Mouse (Mus musculus): ENCODE data around the gene Sdk2. TPM values are rescaled to one million over a fixed set of nuclear protein-coding genes. Genes with fewer than 3 reads are reported as not detected.
A peak's percentile ranks its signal among the peaks of the same experiment; 100 is the strongest.

Gene Sdk2
- total and polyA plus RNA-seq, 3 experiments: 0.22 TPM; not detected in 2

DNA sequence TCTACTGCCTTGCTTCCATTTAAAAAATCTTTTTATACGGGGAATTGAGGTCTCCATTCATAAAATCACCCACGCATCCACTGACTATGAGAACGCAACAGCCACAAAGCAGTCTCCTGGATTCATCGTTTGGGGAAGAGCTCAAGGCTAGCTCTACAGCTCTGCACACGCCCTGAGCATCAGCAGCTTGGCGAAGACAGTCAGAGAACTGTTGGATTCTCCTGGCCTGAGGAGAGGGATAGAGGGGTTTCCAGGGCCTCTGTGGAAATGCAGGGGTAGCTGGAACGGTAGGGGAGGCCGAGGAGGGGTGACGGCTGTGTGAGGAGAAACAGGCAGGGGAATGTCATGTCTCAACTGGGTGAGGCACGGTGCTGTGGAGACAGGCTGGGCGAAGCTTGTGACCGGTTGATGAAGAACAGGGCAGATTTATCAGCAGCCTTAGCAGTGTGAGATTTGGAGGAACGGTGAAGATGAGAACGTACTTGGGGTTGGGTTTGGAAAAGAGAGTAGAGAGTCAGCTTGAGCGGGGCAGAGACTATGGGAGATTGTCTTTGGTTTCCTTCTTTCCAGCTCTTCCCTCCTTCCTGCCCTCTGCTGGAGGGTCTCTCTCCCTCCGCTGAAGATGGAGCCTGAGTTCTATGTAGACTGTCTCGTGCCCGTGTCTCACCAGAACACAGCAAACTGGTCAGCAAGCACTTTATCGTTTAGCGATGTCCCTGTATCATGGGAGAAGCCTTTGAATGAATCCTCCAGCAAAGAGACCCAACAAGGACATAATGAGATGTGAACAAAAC, 255.1 kb downstream of the Sdk2 start:
- no peak overlapping the region for H3K4me3 ChIP-seq (ENCODE audit: low read depth, low read length)
- no peaks in the 10 kb centered on the region for H3K36me3 ChIP-seq (replicated peaks)
- peaks cover 2% of the 10 kb centered on the region; the same call in 1 of the 2 replicates for H3K27me3 ChIP-seq (ENCODE audit: insufficient read depth, low read length)
- no peak for ATAC-seq (ENCODE audit: extremely low read depth, insufficient number of reproducible peaks, low FRiP score, poor library complexity, severe bottlenecking)
- no peaks in the 10 kb centered on the region for H3K9me3 ChIP-seq (replicated peaks)
- H3K4me1 ChIP-seq (ENCODE audit: insufficient read depth, low read depth, low read length): no peaks in the 10 kb centered on the region; the same call in none of the 2 replicates
- DNase-seq (ENCODE audit: low spot score): no peak
- TF ChIP-seq POLR2AphosphoS5 (IDR thresholded peaks at IDR 0.05; ENCODE audit: insufficient replicate concordance, low read depth, low read length) (no peak), GATA1 (IDR thresholded peaks at IDR 0.05; ENCODE audit: borderline replicate concordance, low read length) (no peak), GATA2 (IDR thresholded peaks at IDR 0.05; ENCODE audit: borderline replicate concordance, low read depth, low read length) (no peak), CTCF (IDR thresholded peaks at IDR 0.05; ENCODE audit: low read depth, low read length) (no peak; the same call in 1 of the 2 replicates), TAL1 (conservative IDR thresholded peaks at IDR 0.05; ENCODE audit: low read depth, low read length) (no peak)

DNA sequence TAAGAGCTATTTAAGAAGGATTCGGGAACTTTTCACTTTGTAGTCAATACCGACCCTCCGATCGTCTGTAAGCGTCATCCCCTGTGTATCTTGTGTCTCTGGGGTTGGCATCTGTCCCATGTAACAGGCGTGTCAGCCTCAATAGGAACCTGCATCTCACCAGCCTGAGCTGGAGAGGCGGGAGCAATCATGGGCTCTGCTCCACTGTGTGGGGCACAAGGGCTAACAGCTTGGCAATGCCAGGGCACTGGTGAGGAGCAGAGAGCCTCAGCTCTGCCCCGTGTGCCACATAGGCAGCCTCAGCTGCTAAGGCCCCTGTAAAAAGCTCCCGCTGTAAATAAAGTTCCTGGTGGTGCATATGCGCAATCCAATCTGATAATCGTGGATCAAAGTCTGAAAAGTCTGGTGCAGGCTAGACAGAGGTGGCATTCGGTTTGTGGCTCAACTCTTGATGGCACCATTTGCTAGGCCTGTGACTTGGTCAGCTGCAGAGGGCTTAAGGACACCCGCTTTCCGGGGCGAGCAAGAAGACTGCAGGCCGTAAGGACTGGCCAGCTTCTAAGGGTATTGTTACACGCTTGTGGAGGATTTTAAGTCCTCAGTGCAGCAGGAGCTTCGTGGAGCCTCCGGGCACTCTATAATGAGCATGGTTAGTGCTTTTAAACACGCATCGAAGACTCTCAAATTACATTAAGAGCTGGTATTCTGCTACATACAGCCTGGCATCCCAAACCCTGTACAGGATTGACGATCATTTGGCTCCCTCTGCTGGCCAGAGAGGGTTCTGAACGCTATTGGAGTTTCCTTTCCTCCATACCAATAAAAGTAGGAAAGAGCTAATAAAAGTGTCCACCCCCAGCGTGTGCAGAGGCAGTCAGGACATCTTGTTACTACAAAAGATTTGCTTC, 256.0 kb downstream of the Sdk2 start:
- peak; percentile 40; the same call in 1 of the 2 replicates for TF ChIP-seq CTCF (IDR thresholded peaks at IDR 0.05; ENCODE audit: low read depth, low read length)
- no peak for TF ChIP-seq TAL1 (conservative IDR thresholded peaks at IDR 0.05; ENCODE audit: low read depth, low read length)
- ATAC-seq (ENCODE audit: extremely low read depth, insufficient number of reproducible peaks, low FRiP score, poor library complexity, severe bottlenecking) (peak; percentile 72), DNase-seq (ENCODE audit: low spot score) (peak; percentile 68)
- no peaks in the 10 kb centered on the region for H3K9me3 ChIP-seq (replicated peaks)
- H3K36me3 ChIP-seq (replicated peaks): no peaks in the 10 kb centered on the region
- peaks cover 2% of the 10 kb centered on the region; the same call in 1 of the 2 replicates for H3K27me3 ChIP-seq (ENCODE audit: insufficient read depth, low read length)
- no peak overlapping the region for H3K4me3 ChIP-seq (ENCODE audit: low read depth, low read length)
- H3K4me1 ChIP-seq (ENCODE audit: insufficient read depth, low read depth, low read length): peaks cover 7% of the 10 kb centered on the region

DNA sequence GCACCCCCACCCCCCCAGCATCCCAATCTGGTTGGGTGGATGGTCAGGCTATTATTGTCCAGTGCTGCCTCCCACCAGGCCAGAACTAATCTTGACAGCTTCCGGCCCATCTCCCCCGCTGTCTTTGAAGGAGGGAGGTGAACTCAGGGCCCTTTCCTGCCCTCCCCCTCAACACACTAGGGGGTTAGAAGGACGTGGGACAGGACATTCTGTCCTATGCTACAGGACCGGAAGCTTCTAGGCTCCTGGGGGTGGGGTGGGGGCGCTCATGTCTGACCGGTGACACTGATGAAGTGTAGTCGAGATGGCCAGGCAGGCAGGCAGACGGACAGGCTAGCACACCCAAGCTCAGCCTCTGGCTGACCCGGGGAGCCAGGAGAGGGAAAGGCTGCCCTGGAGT, 259.8 kb downstream of the Sdk2 start:
- peaks cover 8% of the 10 kb centered on the region for H3K4me1 ChIP-seq (ENCODE audit: insufficient read depth, low read depth, low read length)
- ATAC-seq (ENCODE audit: extremely low read depth, insufficient number of reproducible peaks, low FRiP score, poor library complexity, severe bottlenecking): no peak
- H3K27me3 ChIP-seq (ENCODE audit: insufficient read depth, low read length): peaks cover 7% of the 10 kb centered on the region; the same call in 1 of the 2 replicates
- H3K36me3 ChIP-seq (replicated peaks): no peaks in the 10 kb centered on the region
- no peak overlapping the region for H3K4me3 ChIP-seq (ENCODE audit: low read depth, low read length)
- no peak for DNase-seq (ENCODE audit: low spot score)
- TF ChIP-seq CTCF (IDR thresholded peaks at IDR 0.05; ENCODE audit: low read depth, low read length) (no peak), POLR2AphosphoS5 (IDR thresholded peaks at IDR 0.05; ENCODE audit: insufficient replicate concordance, low read depth, low read length) (no peak), GATA2 (IDR thresholded peaks at IDR 0.05; ENCODE audit: borderline replicate concordance, low read depth, low read length) (no peak), TAL1 (conservative IDR thresholded peaks at IDR 0.05; ENCODE audit: low read depth, low read length) (no peak), GATA1 (IDR thresholded peaks at IDR 0.05; ENCODE audit: borderline replicate concordance, low read length) (no peak)
- 0 out of 2 replicates have a peak, but pooled peaks cover 3% of the 10 kb centered on the region for H3K9me3 ChIP-seq (replicated peaks)

DNA sequence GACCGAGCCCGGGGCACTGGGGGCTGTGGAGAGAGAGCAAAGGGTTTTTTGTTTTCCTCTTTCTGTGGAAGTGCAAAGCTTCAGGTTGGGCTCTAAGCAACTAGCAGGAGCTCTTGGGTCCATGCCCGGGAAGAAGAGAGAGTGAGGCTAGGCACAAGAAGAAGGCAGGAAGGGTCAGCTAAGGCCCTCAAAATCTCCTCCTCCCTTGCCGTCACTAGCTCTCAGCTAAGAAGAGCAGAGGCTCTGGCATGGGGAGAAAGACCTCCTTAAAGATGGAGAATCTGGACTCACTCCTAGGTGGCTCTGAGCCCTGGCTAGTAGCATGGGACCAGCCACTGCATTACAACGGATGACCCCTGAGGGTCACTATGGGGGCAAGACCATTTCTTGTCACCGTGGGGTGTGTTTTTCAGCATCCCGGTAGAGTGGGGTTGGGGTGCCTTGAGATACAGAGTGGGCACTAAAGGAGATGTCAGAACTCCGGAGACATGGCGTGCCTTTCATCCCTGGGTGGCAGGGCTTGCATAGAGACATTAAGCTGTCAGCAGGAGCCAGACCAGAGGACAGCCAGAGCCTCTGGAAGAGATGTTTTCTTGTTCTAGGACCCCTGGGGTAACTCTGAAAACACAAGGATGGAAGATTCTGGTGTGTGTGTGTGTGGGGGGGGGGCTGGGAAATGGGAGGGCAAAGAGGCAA, 260.3 kb downstream of the Sdk2 start:
- H3K9me3 ChIP-seq (replicated peaks): 0 out of 2 replicates have a peak, but pooled peaks cover 3% of the 10 kb centered on the region
- H3K4me1 ChIP-seq (ENCODE audit: insufficient read depth, low read depth, low read length): peaks cover 8% of the 10 kb centered on the region
- no peak for ATAC-seq (ENCODE audit: extremely low read depth, insufficient number of reproducible peaks, low FRiP score, poor library complexity, severe bottlenecking)
- no peak for DNase-seq (ENCODE audit: low spot score)
- no peak overlapping the region for H3K4me3 ChIP-seq (ENCODE audit: low read depth, low read length)
- TF ChIP-seq GATA1 (IDR thresholded peaks at IDR 0.05; ENCODE audit: borderline replicate concordance, low read length): no peak
- TF ChIP-seq CTCF (IDR thresholded peaks at IDR 0.05; ENCODE audit: low read depth, low read length): no peak
- TF ChIP-seq GATA2 (IDR thresholded peaks at IDR 0.05; ENCODE audit: borderline replicate concordance, low read depth, low read length): no peak
- TF ChIP-seq POLR2AphosphoS5 (IDR thresholded peaks at IDR 0.05; ENCODE audit: insufficient replicate concordance, low read depth, low read length): no peak
- no peak for TF ChIP-seq TAL1 (conservative IDR thresholded peaks at IDR 0.05; ENCODE audit: low read depth, low read length)
- peaks cover 7% of the 10 kb centered on the region; the same call in 1 of the 2 replicates for H3K27me3 ChIP-seq (ENCODE audit: insufficient read depth, low read length)
- H3K36me3 ChIP-seq (replicated peaks): no peaks in the 10 kb centered on the region

DNA sequence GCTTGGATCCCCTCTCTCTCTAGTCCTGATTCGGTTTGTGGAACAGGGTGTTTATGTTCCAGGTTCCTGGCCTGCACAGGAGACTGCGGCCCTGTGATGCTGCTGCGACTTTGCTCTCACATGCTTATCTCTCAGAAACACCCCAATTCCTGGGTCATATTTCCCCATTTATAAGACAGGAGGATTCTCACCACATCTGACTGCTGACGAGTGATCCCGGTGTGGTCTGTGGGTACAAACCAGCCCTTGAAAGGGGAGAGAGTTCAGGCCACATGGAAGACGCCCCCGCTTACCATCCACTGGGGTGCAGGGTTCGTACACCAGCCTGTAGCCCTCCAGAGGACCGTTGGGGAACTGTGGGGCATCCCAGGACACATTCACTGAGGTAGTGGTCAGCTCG, 260.9 kb downstream of the Sdk2 start:
- 0 out of 2 replicates have a peak, but pooled peaks have one; percentile 8 for ATAC-seq (ENCODE audit: extremely low read depth, insufficient number of reproducible peaks, low FRiP score, poor library complexity, severe bottlenecking)
- no peak overlapping the region for H3K4me3 ChIP-seq (ENCODE audit: low read depth, low read length)
- no peaks in the 10 kb centered on the region for H3K36me3 ChIP-seq (replicated peaks)
- H3K27me3 ChIP-seq (ENCODE audit: insufficient read depth, low read length): peaks cover 7% of the 10 kb centered on the region; the same call in 1 of the 2 replicates
- H3K9me3 ChIP-seq (replicated peaks): peaks cover 4% of the 10 kb centered on the region
- DNase-seq (ENCODE audit: low spot score): no peak
- TF ChIP-seq GATA1 (IDR thresholded peaks at IDR 0.05; ENCODE audit: borderline replicate concordance, low read length): no peak
- TF ChIP-seq POLR2AphosphoS5 (IDR thresholded peaks at IDR 0.05; ENCODE audit: insufficient replicate concordance, low read depth, low read length): no peak
- no peak for TF ChIP-seq GATA2 (IDR thresholded peaks at IDR 0.05; ENCODE audit: borderline replicate concordance, low read depth, low read length)
- no peak for TF ChIP-seq CTCF (IDR thresholded peaks at IDR 0.05; ENCODE audit: low read depth, low read length)
- no peak for TF ChIP-seq TAL1 (conservative IDR thresholded peaks at IDR 0.05; ENCODE audit: low read depth, low read length)
- peaks cover 8% of the 10 kb centered on the region for H3K4me1 ChIP-seq (ENCODE audit: insufficient read depth, low read depth, low read length)

Measured in G1E (cell line).